ENCODE assay signal across 7 mouse cellular contexts in the genomic region with DNA sequence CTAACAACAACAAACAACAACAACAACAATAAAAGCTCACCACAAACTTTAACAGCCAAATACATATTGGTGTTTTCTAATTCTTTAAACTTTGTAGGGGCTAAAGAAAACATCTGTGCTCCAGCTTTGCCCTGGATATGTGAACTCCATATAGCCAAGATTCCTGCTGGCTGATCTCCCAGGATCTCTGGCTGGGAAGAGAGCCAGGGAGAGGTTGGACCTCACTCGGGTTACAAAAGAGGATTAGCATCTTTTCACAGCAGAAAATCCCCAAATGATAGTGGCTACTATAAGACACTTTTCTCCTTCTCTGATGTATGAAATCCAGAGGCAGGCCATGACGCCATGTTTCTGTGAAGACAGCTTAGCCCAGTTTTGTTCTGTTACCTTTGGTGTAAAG. TPM values are rescaled to one million over a fixed set of nuclear protein-coding genes. Genes with fewer than 3 reads are reported as not detected.
DNase-seq lines count a peak whose midpoint lies in the region; ATAC-seq and TF ChIP-seq lines count a peak whose summit lies in the region.

No protein-coding gene starts in this region.

- TF ChIP-seq CTCF in midbrain, postnatal 0 days (IDR thresholded peaks at IDR 0.05), result no peak
- no peak for TF ChIP-seq CTCF in gastrocnemius, adult 2 months (IDR thresholded peaks at IDR 0.05)

- H3K9me3 ChIP-seq in midbrain, postnatal 0 days (ENCODE audit: low read length), result no peaks in the 10 kb centered on the region
- no peaks in the 10 kb centered on the region for H3K9me3 ChIP-seq in midbrain, embryonic 16.5 days (replicated peaks; ENCODE audit: control insufficient read depth, low read length, poor library complexity, severe bottlenecking)

- intact Hi-C loops in gastrocnemius, adult 2 months (cut with DNase I), result no loop called here

- WGBS in midbrain, postnatal 0 days, result 19% methylated on average over 2 of the region's 2 CpGs
- WGBS in midbrain, embryonic 16.5 days, result 18% methylated on average over 2 of the region's 2 CpGs

- H3K9ac ChIP-seq in midbrain, postnatal 0 days (replicated peaks; ENCODE audit: low read length, poor library complexity, severe bottlenecking), result no peak overlapping the region
- no peak overlapping the region for H3K9ac ChIP-seq in midbrain, embryonic 16.5 days (ENCODE audit: low read depth, low read length)

- no peak overlapping the region for H3K4me2 ChIP-seq in midbrain, postnatal 0 days (ENCODE audit: low read depth, low read length, poor library complexity, severe bottlenecking)
- no peak overlapping the region for H3K4me2 ChIP-seq in midbrain, embryonic 16.5 days (ENCODE audit: low read length)

- H3K4me1 ChIP-seq in midbrain, postnatal 0 days (ENCODE audit: insufficient read depth, low read length), result no peaks in the 10 kb centered on the region
- no peaks in the 10 kb centered on the region for H3K4me1 ChIP-seq in midbrain, embryonic 16.5 days (ENCODE audit: control insufficient read depth, insufficient read depth, low read length)

- H3K4me3 ChIP-seq in midbrain, postnatal 0 days (ENCODE audit: low read depth, low read length), result no peak overlapping the region
- H3K4me3 ChIP-seq in midbrain, embryonic 16.5 days (ENCODE audit: low read depth, low read length), result no peak overlapping the region
- no peak overlapping the region for H3K4me3 ChIP-seq in gastrocnemius, adult 2 months

- no peaks in the 10 kb centered on the region for H3K36me3 ChIP-seq in midbrain, postnatal 0 days (ENCODE audit: insufficient read depth, low read length)
- H3K36me3 ChIP-seq in midbrain, embryonic 16.5 days (ENCODE audit: control insufficient read depth, insufficient read depth, low read length), result no peaks in the 10 kb centered on the region

- ATAC-seq in midbrain, postnatal 0 days (ENCODE audit: low FRiP score), result no peak
- no peak for ATAC-seq in midbrain, embryonic 16.5 days
- ATAC-seq in erythroblast, adult 5-6 weeks (replicated peaks; ENCODE audit: low FRiP score, poor library complexity, severe bottlenecking), result no peak

- no peaks in the 10 kb centered on the region for H3K27me3 ChIP-seq in midbrain, postnatal 0 days (ENCODE audit: insufficient read depth, low read length)
- no peaks in the 10 kb centered on the region for H3K27me3 ChIP-seq in midbrain, embryonic 16.5 days (ENCODE audit: control insufficient read depth, insufficient read depth, low read depth, low read length)

- no peak overlapping the region for H3K27ac ChIP-seq in midbrain, postnatal 0 days (ENCODE audit: low read depth, low read length)
- no peak overlapping the region for H3K27ac ChIP-seq in midbrain, embryonic 16.5 days (ENCODE audit: low read length)
- H3K27ac ChIP-seq in gastrocnemius, adult 2 months, result peak overlapping the region; percentile 40; the same call in 1 of the 2 replicates

- peak; percentile 55 for DNase-seq in midbrain, postnatal 0 days (ENCODE audit: low spot score)
- peak; percentile 78 for DNase-seq in gastrocnemius, adult 2 months
- peak; percentile 83 for DNase-seq in kidney, postnatal 10 days
- DNase-seq in testis, postnatal 10 days (ENCODE audit: low spot score), result peak; percentile 65
- DNase-seq in layer of hippocampus, adult 8-10 months (ENCODE audit: low spot score in 2 of 2), result no peak

RNA-seq across cellular contexts. Expression of a gene that starts 6.7 kb away (rescaled TPM):
- 1.4 and 2.6 TPM in 2 replicates for total RNA-seq in midbrain, postnatal 0 days (2014; rRNA removed)
- polyA plus RNA-seq in midbrain, postnatal 0 days (2015; fragmentation: Nextera tagmentation; extraction: Ambion mirVana), result 3.7 and 3.8 TPM in 2 replicates
- polyA plus RNA-seq in midbrain, embryonic 16.5 days (2015; fragmentation: Nextera tagmentation; extraction: Ambion mirVana), result 4.0 and 4.4 TPM in 2 replicates
- total RNA-seq in gastrocnemius, adult 2 months (2021), result under 1 TPM; 0.38 to 0.39 TPM
- total RNA-seq in layer of hippocampus, adult 8-10 months (2022), result 1 to 10 TPM in 3 of 4 experiments, under 1 TPM in 1; 0.73 to 1.6 (median 1.5) TPM
- 2.9 and 5.2 TPM in 2 replicates for total RNA-seq in erythroblast, adult 5-6 weeks (2015; ENCODE audit: low replicate concordance)
- 4.4 and 4.5 TPM in 2 replicates for total RNA-seq in erythroblast, adult 5-6 weeks (2017; ENCODE audit: low replicate concordance)

Comparison
In these comparisons a context has a peak if more than half of its experiments do, and no peak if none do; other contexts are left out.
1. DNase-seq: peak in midbrain, postnatal 0 days (single experiment), gastrocnemius, adult 2 months (single experiment), kidney, postnatal 10 days (single experiment) and testis, postnatal 10 days (single experiment); none in layer of hippocampus, adult 8-10 months (0 of 2).